21 mouse cellular contexts compared by ENCODE assay signal in genomic region chr9:121056526-121056925, GRCm38 (mm10).
DNase-seq lines count a peak whose midpoint lies in the region; ATAC-seq lines count a peak whose summit lies in the region.
"Had no signal": no experiment of that assay in that cellular context is flagged by ENCODE, and none has a peak within 500 bp of the region (broad histone marks: within the 10 kb centered on the region; RNA-seq: fewer than 3 reads in every experiment).

No protein-coding gene starts in this region.

- H3K36me3 ChIP-seq in heart, embryonic 10.5 days = no peaks in the 10 kb centered on the region
- no peaks in the 10 kb centered on the region for H3K36me3 ChIP-seq in limb, embryonic 15.5 days
- H3K36me3 ChIP-seq in limb, embryonic 10.5 days = no peaks in the 10 kb centered on the region
- H3K36me3 ChIP-seq: embryonic facial prominence, embryonic 13.5 days; embryonic facial prominence, embryonic 15.5 days; forebrain, embryonic 10.5 days; forebrain, embryonic 12.5 days had no signal

- no peak for ATAC-seq in limb, embryonic 15.5 days (ENCODE audit: insufficient number of reproducible peaks, low FRiP score, low TSS enrichment, low read depth)
- ATAC-seq: forebrain, embryonic 14.5 days; forebrain, embryonic 16.5 days had no signal

- H3K9ac ChIP-seq in limb, embryonic 15.5 days = no peak overlapping the region
- H3K9ac ChIP-seq: embryonic facial prominence, embryonic 13.5 days; embryonic facial prominence, embryonic 15.5 days; forebrain, embryonic 12.5 days had no signal

- intact Hi-C loops in heart, postnatal 25 days (cut with DNase I) = loop anchor here (5.0 kb wide), 2 partner anchors 119 to 454 kb away; no protein-coding TSS in a partner anchor

- WGBS in heart, embryonic 10.5 days = 79% methylated on average over 3 of the region's 3 CpGs
- WGBS in limb, embryonic 15.5 days = 69% methylated on average over 3 of the region's 3 CpGs
- WGBS in limb, embryonic 10.5 days = 82% methylated on average over 3 of the region's 3 CpGs

- 0 out of 2 replicates have a peak, but pooled peaks cover 8% of the 10 kb centered on the region for H3K4me1 ChIP-seq in heart, embryonic 10.5 days
- peaks cover 9% of the 10 kb centered on the region; the same call in 1 of the 2 replicates for H3K4me1 ChIP-seq in limb, embryonic 15.5 days
- H3K4me1 ChIP-seq in limb, embryonic 10.5 days = peaks cover 18% of the 10 kb centered on the region
- H3K4me1 ChIP-seq: embryonic facial prominence, embryonic 15.5 days had no signal

- peak; percentile 59 for DNase-seq in heart, embryonic 10.5 days (ENCODE audit: low spot score)
- DNase-seq in heart, postnatal 25 days (ENCODE audit: low spot score) = no peak
- no peak for DNase-seq in limb, embryonic 10.5 days (ENCODE audit: low spot score)
- DNase-seq: adrenal gland, adult 2 months; adrenal gland, postnatal 10 days; adrenal gland, postnatal 25 days; cerebellum, adult 11 months; cerebellum, adult 18-20 months; cerebellum, adult 8-10 months; cerebellum, adult 9-11 months; cerebellum, postnatal 14 days; cerebellum, postnatal 36 days; embryo, embryonic 11 days had no signal

- H3K27ac ChIP-seq in heart, embryonic 10.5 days = no peak overlapping the region
- H3K27ac ChIP-seq in limb, embryonic 15.5 days = 0 out of 2 replicates have a peak overlapping the region, but pooled peaks have one; percentile 38
- H3K27ac ChIP-seq in limb, embryonic 10.5 days = no peak overlapping the region
- H3K27ac ChIP-seq: embryonic facial prominence, embryonic 13.5 days; forebrain, embryonic 10.5 days had no signal

- no peak overlapping the region for H3K4me2 ChIP-seq in limb, embryonic 15.5 days
- H3K4me2 ChIP-seq: embryonic facial prominence, embryonic 13.5 days; embryonic facial prominence, embryonic 15.5 days; forebrain, embryonic 12.5 days had no signal

- H3K9me3 ChIP-seq in heart, embryonic 10.5 days = no peaks in the 10 kb centered on the region
- H3K9me3 ChIP-seq in limb, embryonic 15.5 days = no peaks in the 10 kb centered on the region
- H3K9me3 ChIP-seq in limb, embryonic 10.5 days (replicated peaks) = no peaks in the 10 kb centered on the region
- H3K9me3 ChIP-seq: embryonic facial prominence, embryonic 13.5 days; embryonic facial prominence, embryonic 15.5 days; forebrain, embryonic 10.5 days; forebrain, embryonic 12.5 days had no signal

- H3K27me3 ChIP-seq in heart, embryonic 10.5 days (ENCODE audit: insufficient read depth, poor library complexity, severe bottlenecking) = no peaks in the 10 kb centered on the region
- H3K27me3 ChIP-seq in limb, embryonic 15.5 days = no peaks in the 10 kb centered on the region
- no peaks in the 10 kb centered on the region for H3K27me3 ChIP-seq in limb, embryonic 10.5 days (ENCODE audit: low read depth, poor library complexity, severe bottlenecking)
- H3K27me3 ChIP-seq: embryonic facial prominence, embryonic 13.5 days; embryonic facial prominence, embryonic 15.5 days; forebrain, embryonic 12.5 days had no signal

- H3K4me3 ChIP-seq in heart, embryonic 10.5 days = no peak overlapping the region
- H3K4me3 ChIP-seq in limb, embryonic 15.5 days = no peak overlapping the region
- H3K4me3 ChIP-seq in limb, embryonic 10.5 days = no peak overlapping the region
- H3K4me3 ChIP-seq: embryonic facial prominence, embryonic 13.5 days; embryonic facial prominence, embryonic 15.5 days; erythroblast, embryonic 14.5 days; forebrain, embryonic 10.5 days; forebrain, embryonic 12.5 days had no signal
